25 mouse cellular contexts compared by ENCODE assay signal in the genomic region with DNA sequence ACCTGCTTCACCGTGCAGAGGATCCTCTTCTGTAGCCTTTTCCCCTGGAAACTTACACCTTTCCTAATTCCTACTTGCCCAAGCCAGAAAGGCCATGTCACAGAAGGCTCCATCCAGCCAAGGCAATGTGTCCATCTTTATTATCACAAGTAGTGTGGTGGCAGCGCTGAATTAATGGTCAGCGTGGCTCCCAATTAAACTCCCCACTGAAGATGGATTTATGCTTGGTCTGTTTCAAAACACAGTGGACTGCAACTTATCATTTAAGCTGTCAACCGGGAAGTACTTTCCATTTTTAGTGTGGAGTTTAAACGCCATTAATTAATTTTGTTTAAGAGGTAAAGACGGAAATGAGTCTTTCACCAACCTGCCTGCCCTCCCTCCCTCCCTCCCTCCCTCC.
"Had no signal": no experiment of that assay in that cellular context is flagged by ENCODE, and none has a peak within 500 bp of the region (broad histone marks: within the 10 kb centered on the region; RNA-seq: fewer than 3 reads in every experiment).

No protein-coding gene starts in this region.

- H3K36me3 ChIP-seq: intestine, embryonic 15.5 days; limb, embryonic 10.5 days; limb, embryonic 13.5 days; liver, embryonic 12.5 days; liver, embryonic 15.5 days; lung, embryonic 15.5 days; neural tube, embryonic 12.5 days; neural tube, embryonic 15.5 days; stomach, embryonic 15.5 days had no signal

- ATAC-seq: intestine, embryonic 15.5 days; liver, embryonic 12.5 days had no signal

- H3K27me3 ChIP-seq: intestine, embryonic 15.5 days; limb, embryonic 13.5 days; liver, embryonic 12.5 days; liver, embryonic 15.5 days; lung, embryonic 15.5 days; neural tube, embryonic 12.5 days; neural tube, embryonic 15.5 days; stomach, embryonic 15.5 days had no signal

- H3K4me3 ChIP-seq: intestine, embryonic 15.5 days; limb, embryonic 10.5 days; limb, embryonic 13.5 days; liver, embryonic 12.5 days; liver, embryonic 15.5 days; lung, embryonic 15.5 days; megakaryocyte, embryonic 14.5 days; neural tube, embryonic 12.5 days; neural tube, embryonic 15.5 days; stomach, embryonic 15.5 days had no signal

- H3K4me2 ChIP-seq: intestine, embryonic 15.5 days; limb, embryonic 13.5 days; liver, embryonic 12.5 days; liver, embryonic 15.5 days; lung, embryonic 15.5 days; midbrain, embryonic 11.5 days; neural tube, embryonic 12.5 days; neural tube, embryonic 15.5 days; stomach, embryonic 15.5 days had no signal

- DNase-seq: kidney, adult 11 months; kidney, postnatal 25 days; layer of hippocampus, postnatal 36 days; liver; lung, adult 18-20 months; lung, postnatal 10 days; lung, postnatal 36 days; midbrain, embryonic 14.5 days; right cerebral cortex, adult 18-20 months; right cerebral cortex, postnatal 14 days; right cerebral cortex, postnatal 4 days; thymus, adult 2 months; thymus, postnatal 14 days; thymus, postnatal 4 days had no signal

- H3K9ac ChIP-seq: intestine, embryonic 15.5 days; limb, embryonic 13.5 days; liver, embryonic 12.5 days; liver, embryonic 15.5 days; lung, embryonic 15.5 days; neural tube, embryonic 12.5 days; neural tube, embryonic 15.5 days; stomach, embryonic 15.5 days had no signal

- H3K9me3 ChIP-seq: intestine, embryonic 15.5 days; limb, embryonic 10.5 days; limb, embryonic 13.5 days; liver, embryonic 12.5 days; liver, embryonic 15.5 days; lung, embryonic 15.5 days; megakaryocyte, embryonic 14.5 days; neural tube, embryonic 12.5 days; neural tube, embryonic 15.5 days; stomach, embryonic 15.5 days had no signal

- H3K4me1 ChIP-seq: intestine, embryonic 15.5 days; limb, embryonic 13.5 days; liver, embryonic 12.5 days; liver, embryonic 15.5 days; lung, embryonic 15.5 days; neural tube, embryonic 15.5 days had no signal

- H3K27ac ChIP-seq: intestine, embryonic 15.5 days; limb, embryonic 10.5 days; limb, embryonic 13.5 days; liver, embryonic 12.5 days; liver, embryonic 15.5 days; lung, embryonic 15.5 days; neural tube, embryonic 12.5 days; neural tube, embryonic 15.5 days; stomach, embryonic 15.5 days had no signal
